9 mouse cellular contexts compared by ENCODE assay signal in the genomic region with DNA sequence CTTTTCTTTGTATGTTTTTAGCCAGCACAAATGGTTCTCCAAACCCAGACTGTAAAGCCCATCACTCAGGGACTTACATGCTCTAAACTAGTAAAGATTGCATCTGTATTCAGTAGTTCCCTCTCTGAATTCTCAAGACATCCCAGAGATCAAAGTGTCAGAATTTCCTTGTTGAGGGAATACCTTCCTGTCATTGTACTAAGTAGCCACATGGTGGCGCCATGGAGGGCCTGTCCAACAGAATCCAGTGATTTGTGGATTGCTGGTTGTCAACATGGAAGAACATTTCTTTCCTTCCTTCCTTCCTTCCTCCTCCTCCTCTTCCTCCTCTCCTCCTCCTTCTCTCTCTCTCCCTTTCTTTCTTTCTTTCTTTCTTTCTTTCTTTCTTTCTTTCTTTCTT.
DNase-seq lines count a peak whose midpoint lies in the region; ATAC-seq and TF ChIP-seq lines count a peak whose summit lies in the region.
"Had no signal": no experiment of that assay in that cellular context is flagged by ENCODE, and none has a peak within 500 bp of the region (broad histone marks: within the 10 kb centered on the region; RNA-seq: fewer than 3 reads in every experiment).

No protein-coding gene starts in this region.

- H3K27ac ChIP-seq in heart, adult 2 months, result no peak overlapping the region
- no peak overlapping the region for H3K27ac ChIP-seq in heart, embryonic 10.5 days
- H3K27ac ChIP-seq in neural tube, embryonic 11.5 days (ENCODE audit: low read depth, low read length), result no peak overlapping the region
- no peak overlapping the region for H3K27ac ChIP-seq in neural tube, embryonic 15.5 days (replicated peaks)
- no peak overlapping the region for H3K27ac ChIP-seq in intestine, embryonic 16.5 days (ENCODE audit: low read length)
- H3K27ac ChIP-seq: neural tube, embryonic 12.5 days had no signal

- no peaks in the 10 kb centered on the region for H3K9me3 ChIP-seq in heart, embryonic 10.5 days
- no peaks in the 10 kb centered on the region for H3K9me3 ChIP-seq in neural tube, embryonic 11.5 days (ENCODE audit: control insufficient read depth, low read length)
- H3K9me3 ChIP-seq in neural tube, embryonic 15.5 days (replicated peaks), result no peaks in the 10 kb centered on the region
- H3K9me3 ChIP-seq in intestine, embryonic 16.5 days (ENCODE audit: control insufficient read depth, low read length), result no peaks in the 10 kb centered on the region
- H3K9me3 ChIP-seq: neural tube, embryonic 12.5 days had no signal

- H3K4me1 ChIP-seq in heart, adult 2 months (ENCODE audit: control insufficient read depth, insufficient read depth, low read length), result peaks cover 10% of the 10 kb centered on the region
- H3K4me1 ChIP-seq in heart, embryonic 10.5 days, result peaks cover 16% of the 10 kb centered on the region
- no peaks in the 10 kb centered on the region for H3K4me1 ChIP-seq in neural tube, embryonic 11.5 days (ENCODE audit: control insufficient read depth, insufficient read depth, low read length)
- H3K4me1 ChIP-seq in neural tube, embryonic 15.5 days, result peaks cover 7% of the 10 kb centered on the region; the same call in 1 of the 2 replicates
- peaks cover 7% of the 10 kb centered on the region; the same call in 1 of the 2 replicates for H3K4me1 ChIP-seq in intestine, embryonic 16.5 days (ENCODE audit: control insufficient read depth, insufficient read depth, low read length)
- H3K4me1 ChIP-seq: neural tube, embryonic 12.5 days had no signal

- intact Hi-C loops in heart, adult 2 months (cut with DNase I), result loop anchor here (5.0 to 10.0 kb wide), 2 partner anchors 95 to 308 kb away; a partner anchor contains a TSS

- no peaks in the 10 kb centered on the region for H3K36me3 ChIP-seq in heart, adult 2 months (ENCODE audit: control insufficient read depth, insufficient read depth, low read length)
- H3K36me3 ChIP-seq in heart, embryonic 10.5 days, result no peaks in the 10 kb centered on the region
- no peaks in the 10 kb centered on the region for H3K36me3 ChIP-seq in neural tube, embryonic 11.5 days (ENCODE audit: control insufficient read depth, insufficient read depth, low read length)
- no peaks in the 10 kb centered on the region for H3K36me3 ChIP-seq in neural tube, embryonic 15.5 days
- H3K36me3 ChIP-seq in intestine, embryonic 16.5 days (ENCODE audit: control insufficient read depth, insufficient read depth, low read length), result no peaks in the 10 kb centered on the region
- H3K36me3 ChIP-seq: neural tube, embryonic 12.5 days had no signal

- TF ChIP-seq EP300 in heart, adult 2 months (IDR thresholded peaks at IDR 0.05; ENCODE audit: insufficient read depth, low read depth, low read length), result no peak

- ATAC-seq in neural tube, embryonic 11.5 days (ENCODE audit: insufficient read depth, low FRiP score, low TSS enrichment), result no peak
- ATAC-seq in neural tube, embryonic 15.5 days (ENCODE audit: low FRiP score), result no peak
- no peak for ATAC-seq in intestine, embryonic 16.5 days

- WGBS in heart, adult 2 months, result 9% methylated on average over 1 of the region's 1 CpGs
- WGBS in heart, embryonic 10.5 days, result 0% methylated on average over 1 of the region's 1 CpGs
- WGBS in neural tube, embryonic 11.5 days, result 0% methylated on average over 1 of the region's 1 CpGs
- 0% methylated on average over 1 of the region's 1 CpGs for WGBS in neural tube, embryonic 15.5 days
- 3% methylated on average over 1 of the region's 1 CpGs for WGBS in intestine, embryonic 16.5 days

- H3K27me3 ChIP-seq in heart, adult 2 months (ENCODE audit: control insufficient read depth, insufficient read depth, low read length), result no peaks in the 10 kb centered on the region
- no peaks in the 10 kb centered on the region for H3K27me3 ChIP-seq in heart, embryonic 10.5 days (ENCODE audit: insufficient read depth, poor library complexity, severe bottlenecking)
- no peaks in the 10 kb centered on the region for H3K27me3 ChIP-seq in neural tube, embryonic 11.5 days (ENCODE audit: control insufficient read depth, insufficient read depth, low read length)
- H3K27me3 ChIP-seq in neural tube, embryonic 15.5 days (replicated peaks), result no peaks in the 10 kb centered on the region
- H3K27me3 ChIP-seq in intestine, embryonic 16.5 days (replicated peaks; ENCODE audit: control insufficient read depth, insufficient read depth, low read length), result no peaks in the 10 kb centered on the region
- H3K27me3 ChIP-seq: neural tube, embryonic 12.5 days had no signal

- H3K9ac ChIP-seq in heart, adult 2 months (ENCODE audit: low read depth, low read length), result no peak overlapping the region
- H3K9ac ChIP-seq in neural tube, embryonic 11.5 days (ENCODE audit: low read length), result no peak overlapping the region
- no peak overlapping the region for H3K9ac ChIP-seq in neural tube, embryonic 15.5 days (replicated peaks)
- H3K9ac ChIP-seq in intestine, embryonic 16.5 days (ENCODE audit: low read depth, low read length), result no peak overlapping the region
- H3K9ac ChIP-seq: neural tube, embryonic 12.5 days had no signal

- no peak for DNase-seq in heart, adult 2 months
- no peak for DNase-seq in heart, embryonic 10.5 days (ENCODE audit: low spot score)
- peak; percentile 49 for DNase-seq in neural tube, embryonic 11.5 days (ENCODE audit: low spot score)
- DNase-seq in cerebellum, postnatal 36 days, result peak; percentile 59 to 61
- DNase-seq in retina, postnatal 1 day, result peak; percentile 70
- no peak for DNase-seq in ovary, postnatal 10 days (ENCODE audit: low spot score)

- no peak overlapping the region for H3K4me2 ChIP-seq in neural tube, embryonic 11.5 days (ENCODE audit: low read depth)
- no peak overlapping the region for H3K4me2 ChIP-seq in neural tube, embryonic 15.5 days
- no peak overlapping the region for H3K4me2 ChIP-seq in intestine, embryonic 16.5 days (ENCODE audit: low read depth, low read length)
- H3K4me2 ChIP-seq: neural tube, embryonic 12.5 days had no signal

- no peak for TF ChIP-seq POLR2A in heart, adult 2 months (IDR thresholded peaks at IDR 0.05; ENCODE audit: insufficient read depth, low read depth, low read length)

- no peaks in the 10 kb centered on the region for H3K79me2 ChIP-seq in heart, adult 2 months (replicated peaks; ENCODE audit: control insufficient read depth, insufficient read depth, low read length)

- peak; percentile 71 for TF ChIP-seq CTCF in heart, adult 2 months (IDR thresholded peaks at IDR 0.05)

- H3K4me3 ChIP-seq in heart, adult 2 months, result no peak overlapping the region
- no peak overlapping the region for H3K4me3 ChIP-seq in heart, embryonic 10.5 days
- H3K4me3 ChIP-seq in neural tube, embryonic 11.5 days (ENCODE audit: low read depth, low read length), result no peak overlapping the region
- H3K4me3 ChIP-seq in neural tube, embryonic 15.5 days (replicated peaks), result no peak overlapping the region
- no peak overlapping the region for H3K4me3 ChIP-seq in intestine, embryonic 16.5 days (ENCODE audit: low read length)
- H3K4me3 ChIP-seq: neural tube, embryonic 12.5 days had no signal

Comparison
In these comparisons a context has a peak if more than half of its experiments do, and no peak if none do; other contexts are left out.
1. DNase-seq: peak in neural tube, embryonic 11.5 days (single experiment), cerebellum, postnatal 36 days (2 of 2) and retina, postnatal 1 day (single experiment); none in heart, adult 2 months (0 of 2), heart, embryonic 10.5 days (single experiment) and ovary, postnatal 10 days (single experiment).